Mouse (Mus musculus): Measurements from ENCODE around the gene Zbtb25. TPM values are rescaled to one million over a fixed set of nuclear protein-coding genes. Genes with fewer than 3 reads are reported as not detected.
A peak's percentile ranks its signal among the peaks of the same experiment; 100 is the strongest.

Zbtb25 gene
- total RNA-seq, 2 experiments from 2014 or later = 15.7 to 22.1 TPM

- no peak for DNase-seq
Observed at GRCm38 (mm10) chr12:76376649-76377048, 7.2 kb upstream of the Zbtb25 start.

GRCm38 (mm10) chr12:76375506-76375905, 6.1 kb upstream of the Zbtb25 start:
- DNase-seq = no peak

GRCm38 (mm10) chr12:76374911-76375310, 5.5 kb upstream of the Zbtb25 start:
- no peak for DNase-seq

DNA sequence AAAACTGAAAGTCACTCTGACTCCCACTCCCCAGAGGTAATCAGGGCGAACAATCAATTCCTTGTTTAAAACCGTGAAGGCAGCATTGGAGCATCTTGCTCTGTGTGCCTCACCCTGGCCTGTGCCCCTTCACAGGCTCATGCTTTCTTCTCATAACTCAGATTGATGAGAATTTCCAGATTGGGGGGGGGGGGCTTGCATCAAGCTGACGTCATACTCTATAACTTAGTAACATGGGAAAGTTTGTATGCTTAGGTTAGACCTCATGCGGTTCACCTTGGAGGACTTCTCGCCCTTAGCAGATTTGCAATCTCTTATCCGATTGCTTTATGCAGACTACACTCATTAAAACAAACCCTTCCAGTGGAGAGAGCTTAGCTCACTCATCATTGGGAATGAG, 4.6 kb upstream of the Zbtb25 start:
- DNase-seq = no peak

GRCm38 (mm10) chr12:76372881-76373818, 3.7 kb upstream of the Zbtb25 start:
- no peak for DNase-seq

- DNase-seq = no peak
Observed at GRCm38 (mm10) chr12:76372046-76372445, 2.6 kb upstream of the Zbtb25 start.

DNA sequence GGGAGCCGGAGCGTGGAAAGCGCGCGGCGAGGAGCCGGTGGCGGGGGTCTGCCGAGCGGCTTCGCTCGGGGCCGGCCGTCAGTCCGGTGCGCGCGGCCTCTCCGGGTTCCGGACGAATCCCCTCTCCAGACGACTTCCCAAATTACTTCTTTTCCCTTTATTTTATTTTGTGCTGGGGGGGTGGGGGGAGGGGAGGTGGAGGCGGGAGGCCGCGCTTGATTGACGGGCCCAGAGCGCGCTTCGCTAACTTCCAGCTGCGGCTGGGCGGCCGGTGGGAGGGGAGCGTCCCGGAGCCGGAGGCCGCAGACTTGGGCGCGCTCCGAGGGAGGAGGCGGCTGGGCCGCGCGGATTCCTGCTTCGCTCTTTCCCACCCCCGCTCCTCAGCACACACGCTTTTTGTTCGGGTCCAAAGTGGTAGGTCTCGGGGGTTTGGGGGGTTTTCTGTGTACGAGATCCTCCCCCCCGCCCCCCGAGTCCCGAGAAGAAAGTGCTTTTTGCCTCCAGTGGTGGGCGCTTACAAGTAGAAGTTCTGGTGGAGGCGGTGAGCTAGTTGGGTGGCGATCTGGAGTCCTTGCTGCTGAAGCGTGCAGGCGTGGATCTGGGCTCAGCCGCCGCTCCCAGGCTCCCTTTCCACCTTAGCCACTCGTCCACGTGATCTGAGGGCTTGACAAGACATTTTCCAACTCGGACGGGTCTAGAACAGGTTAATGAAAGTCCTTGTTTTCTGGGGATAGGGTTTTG, 1.6 kb upstream of the Zbtb25 start:
- DNase-seq = peak; percentile 60 to 65

DNA sequence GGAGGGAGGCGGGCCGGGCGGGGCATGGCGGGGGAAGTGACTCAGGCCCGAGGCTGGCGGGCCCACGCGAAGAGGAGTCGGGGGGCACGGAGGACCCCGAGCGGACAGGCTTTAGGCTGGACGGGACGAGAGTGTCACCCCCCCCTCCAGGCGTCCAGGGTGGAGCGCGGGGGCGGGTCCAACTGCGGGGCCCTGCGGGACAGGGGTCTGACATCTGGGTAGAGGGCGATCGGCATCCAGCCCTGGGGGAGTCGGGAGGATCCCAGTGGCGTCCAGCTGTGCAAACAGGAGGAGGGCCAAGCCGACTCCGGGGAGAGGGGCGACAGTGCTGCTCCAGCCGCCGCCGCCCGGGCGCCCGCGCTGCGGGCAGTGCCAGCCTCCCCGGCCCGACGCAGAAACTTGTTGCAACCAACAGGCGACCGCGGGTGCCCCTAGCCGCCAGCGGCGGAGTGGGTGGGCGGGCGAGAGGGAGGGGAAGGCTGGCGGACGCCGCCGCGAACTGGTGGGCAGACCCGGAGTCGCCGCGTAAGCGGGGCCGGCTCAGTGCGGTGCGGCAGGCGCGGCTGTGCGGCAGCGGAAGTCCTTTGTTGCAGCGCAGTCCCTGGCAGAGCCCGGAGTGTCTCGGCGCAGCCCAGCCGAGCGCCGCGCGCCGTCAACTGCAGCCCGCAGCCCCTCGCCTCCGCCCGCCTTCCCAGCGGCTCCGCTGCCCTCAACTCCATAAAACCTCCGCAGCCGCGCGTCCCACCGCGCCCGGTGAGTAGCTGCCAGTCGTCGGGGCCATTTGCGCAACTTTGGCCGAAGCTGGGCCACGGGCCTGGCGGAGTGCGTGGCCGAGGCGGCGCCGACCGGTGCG, 802 bp upstream of the Zbtb25 start, which contains the start of gene Zbtb1:
Gene Zbtb1 (plus strand): TSS at position 289 of the 853 bp plus-strand sequence.
- peak; percentile 82 to 87 for DNase-seq

DNA sequence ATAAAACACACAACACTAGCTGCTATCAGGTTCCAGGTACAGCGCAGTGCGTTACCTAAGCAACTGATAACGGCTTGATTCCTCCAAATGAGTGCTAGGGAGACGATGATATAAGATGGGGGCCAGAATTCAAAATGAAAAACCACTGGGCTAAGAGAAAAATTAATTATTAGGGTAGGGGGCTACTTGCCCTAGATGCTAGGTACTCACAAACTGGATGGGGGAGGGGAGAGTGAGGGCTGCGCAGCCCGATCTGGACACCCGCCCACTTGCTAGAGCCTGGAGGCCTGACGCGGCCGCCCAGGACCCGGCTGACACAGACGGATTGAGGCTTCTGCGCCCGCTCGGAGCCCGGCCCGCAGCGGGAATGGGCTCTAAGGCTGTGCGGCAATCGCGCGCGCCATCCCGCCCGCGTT, 604 bp downstream of the Zbtb25 start:
- no peak for DNase-seq

- DNase-seq = no peak
Observed at GRCm38 (mm10) chr12:76368201-76368789, 1.1 kb downstream of the Zbtb25 start.

- DNase-seq = peak in 1 of 2 experiments; percentile 24
Observed at GRCm38 (mm10) chr12:76367096-76367995, 2.1 kb downstream of the Zbtb25 start.

DNA sequence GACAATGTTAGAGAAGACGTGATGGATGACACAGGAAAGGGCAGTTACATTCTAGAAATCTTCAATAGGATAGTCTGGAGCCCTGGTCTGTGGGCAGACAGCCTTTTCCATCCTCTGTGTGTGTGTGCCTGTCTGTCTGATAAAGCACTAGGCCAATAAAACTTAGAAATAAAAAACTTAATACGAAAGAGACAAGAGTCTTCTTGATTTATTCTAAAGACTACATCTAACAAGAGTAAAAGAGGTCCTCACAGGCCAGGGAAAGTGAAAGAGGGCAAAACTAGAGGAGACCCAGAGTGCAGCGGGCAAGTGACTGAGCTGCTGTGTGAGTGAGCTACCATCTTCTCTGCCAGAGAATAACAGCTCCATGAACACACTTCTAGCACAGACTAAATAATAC, 3.1 kb downstream of the Zbtb25 start:
- DNase-seq = no peak

GRCm38 (mm10) chr12:76362303-76362676, 7.1 kb downstream of the Zbtb25 start:
- no peak for DNase-seq

GRCm38 (mm10) chr12:76361405-76362302, 7.7 kb downstream of the Zbtb25 start:
- no peak for DNase-seq

GRCm38 (mm10) chr12:76360868-76361267, 8.5 kb downstream of the Zbtb25 start:
- DNase-seq = no peak

DNA sequence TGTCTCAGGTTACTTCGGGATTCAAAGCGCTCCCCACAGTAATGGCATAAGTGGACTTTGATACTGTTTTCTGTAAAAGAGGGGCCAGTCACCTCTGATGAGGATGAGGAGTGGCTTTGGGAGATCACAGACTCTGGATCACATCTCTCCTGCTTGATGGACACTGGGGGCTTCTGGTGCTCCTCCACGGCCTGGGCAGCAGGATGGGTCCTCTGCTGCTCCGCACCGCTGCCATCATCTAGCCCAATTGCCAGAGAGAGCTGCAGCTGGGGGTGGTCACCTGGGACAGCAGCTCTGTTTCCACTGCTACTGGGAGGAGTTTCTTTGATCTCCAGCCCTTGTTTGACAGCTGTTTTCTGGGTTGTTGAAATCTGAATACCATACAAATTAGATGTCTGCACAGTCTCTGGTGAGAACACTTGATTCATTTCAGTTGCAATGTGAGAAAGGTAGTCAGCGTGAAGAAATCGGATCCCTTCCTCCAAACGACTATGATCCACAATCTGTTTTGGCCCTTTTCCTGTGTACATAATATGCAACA, 19.7 kb downstream of the Zbtb25 start:
- no peak for DNase-seq

GRCm38 (mm10) chr12:76345759-76346455, 23.5 kb downstream of the Zbtb25 start:
- no peak for DNase-seq

DNA sequence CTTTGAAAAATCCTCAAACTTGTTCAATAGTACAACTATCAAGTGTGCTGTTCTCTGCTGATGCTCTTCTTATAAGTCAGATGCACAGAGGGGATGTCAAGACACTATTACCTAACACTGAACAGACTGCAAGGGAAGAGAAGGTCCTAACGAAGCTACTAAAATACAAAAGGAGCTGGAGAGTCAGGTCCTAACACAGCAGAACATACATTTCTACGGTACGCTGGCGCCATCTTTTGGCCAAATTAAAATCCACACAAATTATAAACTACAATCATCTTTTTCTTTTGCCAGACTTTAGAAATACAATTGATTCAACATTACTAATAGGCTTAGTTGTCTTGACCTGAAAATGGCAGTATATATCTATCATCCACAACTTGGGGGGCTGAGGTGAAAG, 28.3 kb downstream of the Zbtb25 start:
- DNase-seq = peak in 1 of 2 experiments; percentile 58
